Mouse (Mus musculus): Measurements from ENCODE around the gene Brd1.

Gene Brd1

GRCm38 (mm10) chr15:88680931-88681330, 53.1 kb downstream of the Brd1 start:
- DNase-seq, result no peak

GRCm38 (mm10) chr15:88677568-88677967, 56.5 kb downstream of the Brd1 start:
- DNase-seq, result no peak

- DNase-seq, result no peak
Measured at GRCm38 (mm10) chr15:88675998-88676397, 58.0 kb downstream of the Brd1 start.

GRCm38 (mm10) chr15:88668693-88669092, 65.3 kb downstream of the Brd1 start:
- no peak for DNase-seq

GRCm38 (mm10) chr15:88667653-88668052, 66.4 kb downstream of the Brd1 start:
- no peak for DNase-seq

- DNase-seq, result no peak
Measured at GRCm38 (mm10) chr15:88665846-88666245, 68.2 kb downstream of the Brd1 start.

- DNase-seq, result no peak
Measured at GRCm38 (mm10) chr15:88663041-88663440, 71.0 kb downstream of the Brd1 start.

- peak; percentile 27 to 30 for DNase-seq
Measured at GRCm38 (mm10) chr15:88662111-88662850, 71.8 kb downstream of the Brd1 start.

- no peak for DNase-seq
Measured at GRCm38 (mm10) chr15:88661654-88662053, 72.4 kb downstream of the Brd1 start.

GRCm38 (mm10) chr15:88652006-88652405, 82.0 kb downstream of the Brd1 start:
- no peak for DNase-seq

GRCm38 (mm10) chr15:88651019-88651418, 83.0 kb downstream of the Brd1 start:
- DNase-seq, result peak; percentile 31 to 32
